Mouse (Mus musculus) myocyte (in vitro differentiated cells): ENCODE measurements at regions not wholly inside any gene's neighbourhood (a gene's known extent, or its start where the extent isn't known, plus 50 kb on each side); places are given as distances from the start of the nearest gene placed in this dataset.

ENCODE experiments used
- CEBPB ChIP-seq: IDR thresholded peaks from 2 replicates; pipeline ENCODE4 v1.6.1; 2011; ENCODE audit warnings: mild to moderate bottlenecking, moderate library complexity; ENCODE audit not compliant: poor library complexity, insufficient read depth, severe bottlenecking
- E2F4 ChIP-seq: IDR thresholded peaks from one replicate; pipeline ENCODE4 v1.6.1; 2011; ENCODE audit warnings: mild to moderate bottlenecking, control low read depth, moderate library complexity; ENCODE audit not compliant: insufficient read depth
- MAX ChIP-seq: IDR thresholded peaks from one replicate; pipeline ENCODE4 v1.6.1; 2011; ENCODE audit warnings: low read depth, mild to moderate bottlenecking, control low read depth
- MYOD1 ChIP-seq, 3 experiments: IDR thresholded peaks; one replicate each; pipeline ENCODE4 v1.6.1; 2011; ENCODE audit warnings: control low read depth in 2 of 3, low read depth in 2 of 3, mild to moderate bottlenecking in 2 of 3, moderate library complexity in 1 of 3; ENCODE audit not compliant: insufficient read length in 2 of 3, control insufficient read depth in 1 of 3
- MYOG ChIP-seq, 3 experiments: IDR thresholded peaks; one replicate each; pipeline ENCODE4 v1.6.1; 2011; ENCODE audit warnings: control low read depth in 2 of 3, low read depth in 2 of 3, mild to moderate bottlenecking in 2 of 3; ENCODE audit not compliant: insufficient read length in 2 of 3, control insufficient read depth in 1 of 3, insufficient read depth in 1 of 3
- POLR2A ChIP-seq: IDR thresholded peaks from one replicate; pipeline ENCODE4 v1.6.1; 2011; ENCODE audit warnings: low read depth, mild to moderate bottlenecking, control low read depth, moderate library complexity; ENCODE audit not compliant: insufficient read length
- POLR2AphosphoS2 ChIP-seq: IDR thresholded peaks from one replicate; pipeline ENCODE4 v1.6.1; 2011; ENCODE audit warnings: low read depth, control low read depth; ENCODE audit not compliant: insufficient read length
- TCF12 ChIP-seq: IDR thresholded peaks from one replicate; pipeline ENCODE4 v1.6.1; 2011; ENCODE audit warnings: mild to moderate bottlenecking, control low read depth; ENCODE audit not compliant: poor library complexity, insufficient read depth, severe bottlenecking
- USF1 ChIP-seq: IDR thresholded peaks from one replicate; pipeline ENCODE4 v1.6.1; 2011; ENCODE audit warnings: low read depth, mild to moderate bottlenecking, control low read depth, moderate library complexity

DNA sequence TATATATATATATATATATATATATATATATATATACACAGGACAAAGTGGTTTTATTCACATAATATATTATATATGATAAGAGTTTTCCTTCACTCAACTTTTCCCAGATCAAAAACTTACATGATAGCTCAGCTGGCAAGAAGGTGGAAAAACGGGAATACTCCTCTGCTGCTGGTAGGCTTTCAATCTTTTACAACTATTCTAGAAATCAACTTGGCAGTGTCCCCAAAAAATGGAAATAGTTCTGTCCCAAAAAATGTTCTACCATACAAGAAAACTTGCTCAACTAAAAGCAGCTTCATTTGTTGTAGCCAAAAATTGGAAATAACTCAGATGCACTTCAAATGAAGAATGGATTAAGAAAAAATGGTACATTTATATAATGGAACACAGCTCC lies 1235.4 kb downstream of the Brinp3 start:
- TF ChIP-seq TCF12 = no peak
- TF ChIP-seq POLR2A = no peak
- no peak for TF ChIP-seq MAX
- TF ChIP-seq MYOG (IDR thresholded peaks at IDR 0.05; ENCODE audit: control insufficient read depth in 1 of 3, insufficient read depth in 1 of 3, insufficient read length in 2 of 3, low read depth in 2 of 3) = no peak
- TF ChIP-seq CEBPB = no peak
- TF ChIP-seq MYOD1 (IDR thresholded peaks at IDR 0.05; ENCODE audit: control insufficient read depth in 1 of 3, insufficient read length in 2 of 3, low read depth in 2 of 3) = no peak
- TF ChIP-seq POLR2AphosphoS2 = no peak
- no peak for TF ChIP-seq USF1
- TF ChIP-seq E2F4 = no peak
